Mouse (Mus musculus) liver, embryonic 11.5 days (tissue): ENCODE results near the gene Lrrn2. TPM values are rescaled to one million over a fixed set of nuclear protein-coding genes. Genes with fewer than 3 reads are reported as not detected.
A peak's percentile ranks its signal among the peaks of the same experiment; 100 is the strongest.
"Not testable (repeated sequence)": the region's sequence is repeated elsewhere in the genome, so short reads cannot be mapped to it uniquely, and the experiment has no call there.

Experiments used
- ATAC-seq: fragments of 200-750 bp; cut with Nextera tagmentation; replicated peaks from 2 replicates; pipeline ENCODE4 v1.8.0; 2017; ENCODE audit warnings: moderate number of reproducible peaks, mild to moderate bottlenecking, moderate TSS enrichment, moderate library complexity; ENCODE audit not compliant: low FRiP score
- DNase-seq: peaks from one replicate; pipeline ENCODE4 v3.0.0-alpha.2; 2017; ENCODE audit warnings: low spot score
- H3K27ac ChIP-seq: fragments of 300-500 bp; sonication (generic); 2 replicates; pipeline ENCODE4 v1.5.1; 2014; ENCODE audit warnings: mild to moderate bottlenecking, low read depth, low read length, control low read depth
- H3K27me3 ChIP-seq: fragments of 300-500 bp; sonication (generic); replicated peaks from 2 replicates; pipeline ENCODE4 v1.6.1; 2014; ENCODE audit warnings: low read length, mixed read lengths; ENCODE audit not compliant: control insufficient read depth, insufficient read depth
- H3K36me3 ChIP-seq: fragments of 300-500 bp; sonication (generic); 2 replicates; pipeline ENCODE4 v1.6.1; 2014; ENCODE audit warnings: mild to moderate bottlenecking, low read length, moderate library complexity, mixed read lengths; ENCODE audit not compliant: control insufficient read depth, insufficient read depth
- H3K4me1 ChIP-seq: fragments of 300-500 bp; sonication (generic); replicated peaks from 2 replicates; pipeline ENCODE4 v1.6.1; 2014; ENCODE audit warnings: low read length, mixed read lengths; ENCODE audit not compliant: control insufficient read depth, insufficient read depth
- H3K4me2 ChIP-seq: fragments of 300-500 bp; sonication (generic); 2 replicates; pipeline ENCODE4 v1.6.1; 2014; ENCODE audit warnings: mild to moderate bottlenecking, control low read depth, moderate library complexity
- H3K4me3 ChIP-seq: fragments of 300-500 bp; sonication (generic); 2 replicates; pipeline ENCODE4 v1.5.1; 2014; ENCODE audit warnings: low read depth, low read length, control low read depth
- H3K9ac ChIP-seq: fragments of 300-500 bp; sonication (generic); 2 replicates; pipeline ENCODE4 v1.6.1; 2014; ENCODE audit warnings: low read depth, low read length, control low read depth
- H3K9me3 ChIP-seq: fragments of 300-500 bp; sonication (generic); 2 replicates; pipeline ENCODE4 v1.6.1; 2016; ENCODE audit warnings: low read length, inconsistent platforms, mixed read lengths; ENCODE audit not compliant: control insufficient read depth
- WGBS: fragments of 180-500 bp; shearing (Covaris S2); extraction: QIAGEN DNeasy Blood & Tissue Kit; methylation state at CpG from one replicate; pipeline ENCODE4 v1.1.7; 2014; 5-methylcytosine and 5-hydroxymethylcytosine counted together
- polyA plus RNA-seq: library from polyadenylated mRNA; unstranded; fragments of >200 nt; fragmentation: Nextera tagmentation; extraction: Ambion mirVana; gene quantifications from 2 replicates; pipeline ENCODE4 v1.2.1, GENCODE M21; 2014

Gene Lrrn2
- polyA plus RNA-seq, 1 experiment from 2014 or later: 1.3 TPM

DNA sequence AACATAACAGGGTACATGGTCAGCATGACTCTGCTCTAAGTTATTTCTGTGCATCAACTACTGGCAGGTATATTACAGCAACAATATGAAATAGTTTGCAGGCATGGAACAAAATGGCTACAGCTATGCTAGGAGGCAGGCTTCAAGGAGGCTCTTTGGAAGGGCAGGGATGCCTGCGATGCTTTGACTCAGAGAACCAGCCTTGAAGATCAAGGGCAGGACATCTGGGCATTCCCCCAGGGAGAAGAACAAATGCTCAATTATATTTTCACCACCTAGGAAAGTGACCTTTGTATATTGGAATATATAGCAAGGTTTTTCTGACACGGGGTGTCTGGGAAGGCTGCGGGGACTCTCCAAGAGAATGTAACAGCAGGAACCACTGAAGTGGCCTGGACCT, 81.7 kb downstream of the Lrrn2 start:
- Histone ChIP-seq H3K4me2 (no peak overlapping the region), H3K9ac (no peak overlapping the region), H3K36me3 (no peaks in the 10 kb centered on the region), H3K27me3 (no peaks in the 10 kb centered on the region), H3K4me1 (no peaks in the 10 kb centered on the region), H3K4me3 (no peak overlapping the region), H3K9me3 (no peaks in the 10 kb centered on the region), H3K27ac (no peak overlapping the region)
- no peak for DNase-seq
- ATAC-seq: no peak
- WGBS: 88% methylated on average over 3 of the region's 3 CpGs

DNA sequence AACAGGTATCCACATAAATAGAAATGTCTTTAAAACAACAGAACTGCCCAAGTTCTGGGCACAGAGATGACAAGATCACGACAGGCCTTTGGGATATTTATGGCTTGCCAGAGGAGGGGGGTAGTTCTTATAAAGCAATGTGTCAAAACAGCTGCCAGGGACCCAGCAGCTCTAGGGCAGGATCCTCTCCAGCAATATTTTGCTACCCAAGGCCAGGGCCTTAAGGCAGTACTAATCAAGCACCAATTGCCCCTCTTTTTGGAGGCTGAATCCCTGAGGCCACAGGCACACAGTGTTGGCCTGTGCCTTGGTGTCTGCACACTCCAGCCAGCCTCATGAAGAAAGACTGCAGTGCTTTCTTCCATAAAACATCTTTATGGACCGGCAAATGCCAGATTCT, 84.0 kb downstream of the Lrrn2 start:
- no peaks in the 10 kb centered on the region for H3K36me3 ChIP-seq
- DNase-seq: no peak
- ATAC-seq: no peak

DNA sequence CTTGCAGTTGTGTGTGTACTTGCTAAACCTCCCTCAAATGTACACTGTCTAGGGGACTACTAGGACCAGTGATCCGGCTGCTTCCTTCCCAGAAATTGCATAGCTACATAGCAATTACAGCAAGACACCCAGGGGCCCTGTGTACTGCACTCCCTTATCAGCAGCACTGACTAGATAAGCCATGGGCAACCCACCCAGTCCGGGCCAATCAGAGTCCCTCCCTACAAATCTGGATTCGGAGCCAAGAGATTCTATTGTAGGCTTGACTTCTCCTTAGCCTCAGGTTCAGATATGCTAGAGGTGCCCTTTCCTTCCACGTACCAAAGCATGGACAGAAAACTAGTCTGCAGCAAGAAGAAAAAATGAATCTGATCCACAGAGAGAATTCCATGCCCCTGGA, 84.6 kb downstream of the Lrrn2 start:
- Histone ChIP-seq H3K27ac (no peak overlapping the region), H3K4me3 (no peak overlapping the region)
- 64% methylated on average over 4 of the region's 4 CpGs for WGBS

More for the DNA sequence above, 84.0 kb downstream of the Lrrn2 start:
- Histone ChIP-seq H3K27ac (no peak overlapping the region), H3K4me1 (no peaks in the 10 kb centered on the region), H3K4me3 (no peak overlapping the region), H3K4me2 (no peak overlapping the region), H3K9me3 (no peaks in the 10 kb centered on the region), H3K9ac (no peak overlapping the region), H3K27me3 (no peaks in the 10 kb centered on the region)
- WGBS: 82% methylated on average over 2 of the region's 2 CpGs

DNA sequence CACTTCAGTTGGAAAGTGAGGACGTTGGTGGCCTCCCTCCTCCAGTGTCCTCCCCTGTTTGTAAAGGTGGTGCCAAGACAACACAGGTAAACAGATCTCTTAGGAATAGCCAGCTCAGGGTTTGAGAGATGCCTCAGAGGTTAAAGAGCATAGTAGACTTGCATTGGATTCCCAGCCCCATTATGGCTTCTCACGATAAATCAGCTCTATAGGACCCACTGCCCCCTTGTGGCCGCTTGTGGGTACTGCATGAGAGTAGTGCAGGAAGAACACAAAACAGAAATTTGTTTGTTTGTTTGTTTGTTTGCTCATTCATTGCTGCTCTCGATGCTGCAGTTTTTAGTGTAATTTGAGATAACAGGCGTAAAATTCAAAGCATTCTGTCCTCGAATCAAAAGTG, 88.6 kb downstream of the Lrrn2 start:
- ATAC-seq (no peak), DNase-seq (peak; percentile 58)
- 24% methylated on average over 6 of the region's 6 CpGs for WGBS
- no peak overlapping the region for H3K9ac ChIP-seq
- no peak overlapping the region for H3K4me3 ChIP-seq
- no peak overlapping the region for H3K27ac ChIP-seq
- H3K4me1 ChIP-seq: no peaks in the 10 kb centered on the region
- H3K27me3 ChIP-seq: no peaks in the 10 kb centered on the region
- H3K4me2 ChIP-seq: no peak overlapping the region
- no peaks in the 10 kb centered on the region for H3K36me3 ChIP-seq
- no peaks in the 10 kb centered on the region for H3K9me3 ChIP-seq

More for the DNA sequence above, 84.6 kb downstream of the Lrrn2 start:
- H3K36me3 ChIP-seq: no peaks in the 10 kb centered on the region
- no peaks in the 10 kb centered on the region for H3K27me3 ChIP-seq
- DNase-seq (no peak), ATAC-seq (no peak)
- H3K4me1 ChIP-seq: no peaks in the 10 kb centered on the region
- H3K9ac ChIP-seq: no peak overlapping the region
- H3K4me2 ChIP-seq: no peak overlapping the region
- no peaks in the 10 kb centered on the region for H3K9me3 ChIP-seq

DNA sequence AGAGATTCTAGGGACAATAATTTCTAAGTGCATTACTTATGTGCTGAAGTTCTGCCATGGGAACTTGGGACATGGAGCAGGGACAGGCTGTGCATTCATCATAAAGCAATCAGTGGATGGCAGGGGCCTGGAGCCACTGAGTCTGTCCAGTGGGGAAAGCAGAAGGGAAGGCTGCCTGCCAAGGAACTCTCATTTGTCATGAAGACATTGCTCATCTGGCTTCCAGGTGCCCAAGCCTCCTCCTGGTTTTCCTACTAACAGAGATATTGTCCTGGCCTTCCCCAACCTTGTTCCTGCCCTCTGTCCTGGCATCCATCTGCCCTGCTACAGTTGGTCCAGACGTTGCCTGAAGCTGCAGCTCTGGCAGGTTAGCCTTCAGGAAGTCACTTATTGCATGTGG, 97.3 kb downstream of the Lrrn2 start:
- Histone ChIP-seq H3K9ac (no peak overlapping the region), H3K4me3 (no peak overlapping the region), H3K4me2 (no peak overlapping the region), H3K36me3 (peaks cover 3% of the 10 kb centered on the region; the same call in 1 of the 2 replicates), H3K9me3 (no peaks in the 10 kb centered on the region), H3K4me1 (no peaks in the 10 kb centered on the region), H3K27ac (no peak overlapping the region), H3K27me3 (no peaks in the 10 kb centered on the region)
- no peak for ATAC-seq
- DNase-seq: no peak
- WGBS: 50% methylated on average over 1 of the region's 1 CpGs

DNA sequence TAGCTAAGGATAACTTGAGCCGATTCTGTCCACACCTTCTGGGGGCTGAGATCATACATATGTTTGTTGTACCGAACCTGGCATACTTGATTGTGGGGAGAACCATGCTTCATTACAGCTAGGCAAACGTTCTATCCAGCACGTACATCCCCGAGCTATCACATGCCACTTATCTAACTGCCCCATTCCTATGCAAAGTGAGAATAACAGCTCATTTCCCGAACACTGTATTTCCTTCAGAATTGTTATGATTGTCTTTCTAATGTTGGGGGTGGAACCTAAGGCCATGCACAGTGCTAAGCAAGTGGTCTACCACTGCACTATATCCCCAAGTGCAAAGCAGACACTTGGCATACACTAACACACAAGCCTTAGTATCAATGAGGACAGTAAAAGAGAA, 101.2 kb downstream of the Lrrn2 start:
- ATAC-seq (no peak), DNase-seq (no peak)
- no peak overlapping the region for H3K27ac ChIP-seq
- 86% methylated on average over 6 of the region's 6 CpGs for WGBS
- no peaks in the 10 kb centered on the region for H3K9me3 ChIP-seq
- H3K36me3 ChIP-seq: peaks cover 13% of the 10 kb centered on the region; the same call in 1 of the 2 replicates
- no peaks in the 10 kb centered on the region for H3K4me1 ChIP-seq
- H3K4me2 ChIP-seq: no peak overlapping the region
- no peaks in the 10 kb centered on the region for H3K27me3 ChIP-seq
- no peak overlapping the region for H3K4me3 ChIP-seq
- no peak overlapping the region for H3K9ac ChIP-seq

DNA sequence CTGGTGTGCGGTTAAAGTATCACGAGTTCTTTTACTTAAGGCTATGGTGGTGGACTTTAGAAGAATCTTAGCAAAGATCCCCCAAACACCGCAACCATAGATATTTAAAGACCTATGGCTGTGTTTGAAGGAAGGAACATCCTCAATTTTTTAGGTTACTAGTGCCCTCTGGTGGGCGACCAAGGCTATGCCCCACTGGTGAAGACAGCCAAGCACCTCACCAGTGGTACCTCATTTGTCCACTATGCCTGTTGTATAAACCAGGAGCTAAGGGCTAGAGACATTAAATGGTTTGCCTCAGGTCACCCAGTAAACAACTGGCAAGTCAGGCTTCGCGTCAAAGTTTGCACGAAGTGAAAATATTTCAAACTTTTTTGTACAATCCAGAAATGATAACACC, 102.7 kb downstream of the Lrrn2 start:
- H3K9me3 ChIP-seq: no peaks in the 10 kb centered on the region
- no peak overlapping the region for H3K4me3 ChIP-seq
- H3K4me1 ChIP-seq: no peaks in the 10 kb centered on the region
- ATAC-seq: no peak; the same call in 1 of the 2 replicates
- no peaks in the 10 kb centered on the region for H3K27me3 ChIP-seq
- peaks cover 17% of the 10 kb centered on the region; the same call in 1 of the 2 replicates for H3K36me3 ChIP-seq
- no peak overlapping the region for H3K9ac ChIP-seq
- H3K27ac ChIP-seq: no peak overlapping the region
- H3K4me2 ChIP-seq: no peak overlapping the region
- no peak for DNase-seq
- 65% methylated on average over 7 of the region's 7 CpGs for WGBS

DNA sequence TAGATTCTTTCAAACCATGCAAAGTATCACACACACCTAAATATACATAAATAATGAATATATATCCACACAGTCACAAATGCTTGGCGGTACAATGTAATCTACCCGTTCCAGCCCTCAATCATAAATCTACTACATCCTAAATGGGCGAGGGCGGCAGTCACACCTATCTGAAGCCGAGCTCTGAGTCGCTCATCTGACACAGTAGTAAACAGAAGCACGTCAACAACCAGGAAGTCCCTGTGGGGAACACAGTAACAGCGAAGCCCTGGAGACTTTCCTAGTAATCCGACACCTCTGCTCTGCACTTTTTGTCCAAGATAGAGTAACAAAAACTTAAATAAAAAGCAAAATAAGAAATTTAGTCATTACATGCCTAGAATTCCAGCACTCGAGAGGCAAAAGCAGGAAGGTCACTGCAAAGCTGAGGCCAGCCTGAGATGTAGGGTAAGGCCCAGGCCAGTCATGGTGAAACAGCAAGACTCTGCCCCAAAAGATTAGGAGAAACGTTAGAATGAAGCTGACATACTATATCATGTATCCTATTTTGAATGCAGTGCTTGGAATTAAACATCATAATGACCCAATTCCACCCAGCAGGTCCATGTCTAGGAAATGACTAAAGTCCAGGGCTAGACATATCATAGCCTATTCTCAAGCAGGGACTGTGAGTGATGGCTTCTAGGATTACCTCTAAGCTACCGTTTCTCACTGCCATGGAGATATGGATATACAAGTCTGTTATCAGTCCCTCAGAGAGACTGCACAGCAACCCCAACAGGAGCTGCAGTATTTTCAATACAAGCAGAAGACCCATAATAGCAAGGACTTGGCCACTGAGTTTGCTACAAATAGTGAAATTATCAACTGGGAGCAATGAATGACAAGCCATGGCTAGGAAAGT, 108.7 kb downstream of the Lrrn2 start:
- H3K27ac ChIP-seq, H3K4me1 ChIP-seq, H3K4me2 ChIP-seq, H3K9ac ChIP-seq, H3K27me3 ChIP-seq, ATAC-seq, DNase-seq, H3K9me3 ChIP-seq, H3K4me3 ChIP-seq: not testable (repeated sequence)
- H3K36me3 ChIP-seq: peaks cover 32% of the 10 kb centered on the region
- 74% methylated on average over 12 of the region's 12 CpGs for WGBS
